Mouse (Mus musculus) testis, postnatal 14 days (tissue): ENCODE data around the gene 4931409K22Rik.

Source experiments
- DNase-seq: peaks from one replicate; pipeline ENCODE4 v3.0.0; 2021; ENCODE audit warnings: low spot score

Gene 4931409K22Rik

GRCm38 (mm10) chr5:24499113-24499512 lies 57.5 kb downstream of the 4931409K22Rik start:
- DNase-seq: no peak

DNA sequence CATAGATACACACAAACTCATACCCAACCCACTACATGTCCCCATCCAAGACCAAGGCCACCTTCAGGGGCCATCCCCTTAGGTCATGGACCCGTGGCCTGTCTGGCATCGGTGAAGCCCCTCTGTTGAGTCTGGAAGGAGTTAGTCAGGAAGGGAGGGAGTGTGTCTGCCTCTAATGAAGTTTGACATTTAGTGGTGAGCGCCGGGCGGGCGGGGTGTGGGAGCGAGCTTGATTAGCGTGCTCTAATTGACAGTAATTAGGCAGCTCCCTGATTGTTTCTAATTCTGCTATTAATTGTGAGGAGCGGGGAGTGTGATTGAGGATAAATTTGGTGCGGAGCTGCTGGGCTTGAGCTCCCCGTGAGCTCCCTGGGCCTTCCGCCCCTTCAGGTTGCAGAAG lies 59.1 kb downstream of the 4931409K22Rik start:
- no peak for DNase-seq

DNA sequence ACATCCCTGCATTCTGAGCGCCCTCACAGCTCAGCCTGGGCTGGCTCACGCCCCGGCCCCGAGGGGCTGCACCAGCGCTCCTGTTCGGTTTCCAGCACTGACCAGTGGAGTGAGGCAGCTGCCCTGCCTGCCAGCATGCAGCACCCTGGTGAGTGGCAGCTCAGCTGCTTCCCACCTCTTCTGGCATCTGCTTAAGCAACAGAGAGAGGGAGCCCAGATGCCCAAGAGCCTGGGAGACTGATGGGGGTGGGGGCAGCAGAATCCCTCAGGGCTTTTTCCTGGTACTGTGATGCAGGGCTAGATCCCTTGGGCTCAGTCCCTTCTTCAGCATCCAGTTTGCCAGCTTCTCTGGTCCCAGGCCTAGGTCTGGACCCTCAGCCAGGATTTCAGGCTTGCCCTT lies 59.9 kb downstream of the 4931409K22Rik start:
- DNase-seq: no peak

- no peak for DNase-seq
These were observed 61.6 kb downstream of the 4931409K22Rik start for GRCm38 (mm10) chr5:24495019-24495418.
